Mouse (Mus musculus) activated CD4-positive, CD25-positive, alpha-beta regulatory T cell, adult 4 months (primary cell): ENCODE results near the gene Irf3. TPM values are rescaled to one million over a fixed set of nuclear protein-coding genes. Genes with fewer than 3 reads are reported as not detected.
"Not testable (repeated sequence)": the region's sequence is repeated elsewhere in the genome, so short reads cannot be mapped to it uniquely, and the experiment has no call there.

Source experiments
- ATAC-seq: one replicate; pipeline ENCODE4 v1.8.0; 2017
- polyA plus RNA-seq, 2 experiments: library from polyadenylated mRNA; unstranded; fragments of 100-300 nt; shearing (Covaris generic); gene quantifications; one replicate each; pipeline ENCODE4 v1.2.1; 2017

The Irf3 gene
- polyA plus RNA-seq, 2 experiments from 2014 or later = 88.9 to 129 TPM

DNA sequence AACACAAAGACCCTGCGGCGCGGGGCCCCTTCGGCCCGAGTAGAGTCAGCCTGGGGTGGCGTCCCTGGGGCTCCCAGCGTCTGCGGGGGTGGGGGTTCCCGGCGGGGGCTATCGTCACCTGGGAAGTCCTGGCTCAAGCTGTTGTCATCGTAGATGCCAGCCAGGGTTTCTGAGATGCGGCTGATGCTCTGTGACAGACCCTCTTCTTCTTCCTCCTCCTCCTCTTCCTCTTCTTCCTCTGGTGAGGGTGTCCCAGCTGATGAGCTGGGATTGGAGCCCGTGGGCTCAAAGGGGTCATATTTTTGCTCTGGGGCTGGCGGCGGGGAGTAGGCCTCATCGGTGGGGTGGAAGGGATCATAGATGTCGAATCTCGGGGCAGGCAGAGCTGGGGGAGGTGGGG, 11.0 kb downstream of the Irf3 start:
- ATAC-seq = no peak

DNA sequence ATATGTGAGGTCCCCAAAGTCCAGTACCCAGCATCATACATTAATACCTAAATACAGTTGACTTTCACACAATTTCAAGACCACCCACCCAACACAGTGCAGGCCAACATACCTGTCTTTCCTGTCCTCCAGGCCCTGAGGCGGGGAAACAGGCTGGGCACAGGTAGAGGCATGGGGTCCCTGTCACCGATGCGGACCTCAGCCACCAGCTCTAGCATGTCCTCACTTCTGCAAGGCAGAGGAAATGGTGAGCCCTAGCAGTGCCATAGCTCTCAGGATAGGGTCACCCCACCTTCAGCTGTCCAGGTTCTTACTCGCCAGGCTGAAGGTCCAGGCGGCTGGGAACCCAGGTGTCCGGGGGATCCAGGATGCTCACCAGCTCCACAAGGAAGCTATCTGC, 14.6 kb downstream of the Irf3 start:
- no peak for ATAC-seq

DNA sequence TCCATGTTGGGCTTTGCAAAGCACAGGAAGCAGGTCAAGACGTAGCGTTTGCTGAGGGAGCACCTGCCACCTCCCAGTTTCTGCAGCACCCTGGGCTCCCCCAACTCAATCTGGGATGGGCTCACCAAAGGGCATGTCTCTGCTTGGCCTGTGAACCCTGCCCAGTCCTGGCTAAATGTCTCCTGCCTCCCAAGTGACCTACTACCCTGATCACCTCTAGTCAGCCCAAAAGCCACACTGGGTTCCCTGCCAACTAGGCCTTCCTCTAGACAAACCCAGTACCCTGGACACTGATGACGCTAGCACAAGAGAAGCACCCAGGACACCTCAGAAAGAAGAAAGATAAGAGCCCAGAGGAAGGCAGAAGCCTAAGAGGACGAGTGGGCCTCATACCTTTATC, 15.4 kb downstream of the Irf3 start:
- no peak for ATAC-seq

DNA sequence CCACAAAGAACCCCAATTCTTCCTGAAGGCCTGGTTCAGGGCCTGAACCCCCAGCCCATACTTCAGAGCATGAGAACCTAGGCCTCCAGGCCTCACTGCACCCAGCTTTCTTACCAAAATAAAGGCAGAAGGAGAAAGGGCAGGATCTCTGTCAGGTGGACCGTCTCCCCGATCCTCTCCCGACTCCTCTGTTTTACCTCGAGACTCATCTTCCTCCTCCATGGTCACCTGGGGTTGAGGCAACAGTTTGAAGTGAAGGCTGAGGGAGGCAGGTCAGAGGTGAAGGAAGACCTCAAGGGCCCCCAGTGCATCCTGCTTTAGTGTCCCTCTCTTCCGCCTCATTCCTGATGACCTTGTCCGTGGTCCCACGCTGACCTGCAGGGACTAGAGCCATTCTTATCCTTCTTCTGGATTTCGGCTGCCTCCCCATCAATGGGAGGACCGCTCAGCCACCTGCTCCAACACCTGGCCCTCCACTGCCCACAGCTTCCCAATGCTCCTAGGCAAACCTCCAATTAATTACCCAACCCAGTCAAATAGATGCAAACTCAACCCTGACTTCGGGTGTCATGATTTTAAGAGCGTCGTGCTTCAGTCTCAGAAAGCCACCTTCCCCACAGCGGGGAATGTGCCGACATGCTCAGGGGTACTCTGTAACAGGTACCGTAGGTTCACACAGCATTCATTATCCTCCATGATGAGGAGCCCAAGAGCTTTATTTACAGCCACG, 16.1 kb downstream of the Irf3 start:
- ATAC-seq = no peak

DNA sequence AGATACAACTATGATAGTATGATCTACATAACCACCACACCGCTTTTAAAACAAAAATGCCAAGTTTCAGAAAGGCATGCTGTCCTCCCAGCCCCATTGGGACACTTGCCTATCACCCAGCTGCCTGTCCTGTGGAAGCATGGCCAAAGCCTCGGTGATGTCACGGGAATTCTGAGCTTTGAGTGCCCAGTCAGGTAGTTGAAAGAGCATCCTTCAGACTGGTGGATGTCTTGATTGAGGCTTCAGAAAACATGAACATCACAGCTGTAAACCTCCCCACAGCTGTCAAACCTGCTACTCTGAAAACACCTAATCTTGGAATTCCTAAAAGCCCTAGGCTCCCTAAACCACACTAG, 16.6 kb downstream of the Irf3 start:
- ATAC-seq = no peak

DNA sequence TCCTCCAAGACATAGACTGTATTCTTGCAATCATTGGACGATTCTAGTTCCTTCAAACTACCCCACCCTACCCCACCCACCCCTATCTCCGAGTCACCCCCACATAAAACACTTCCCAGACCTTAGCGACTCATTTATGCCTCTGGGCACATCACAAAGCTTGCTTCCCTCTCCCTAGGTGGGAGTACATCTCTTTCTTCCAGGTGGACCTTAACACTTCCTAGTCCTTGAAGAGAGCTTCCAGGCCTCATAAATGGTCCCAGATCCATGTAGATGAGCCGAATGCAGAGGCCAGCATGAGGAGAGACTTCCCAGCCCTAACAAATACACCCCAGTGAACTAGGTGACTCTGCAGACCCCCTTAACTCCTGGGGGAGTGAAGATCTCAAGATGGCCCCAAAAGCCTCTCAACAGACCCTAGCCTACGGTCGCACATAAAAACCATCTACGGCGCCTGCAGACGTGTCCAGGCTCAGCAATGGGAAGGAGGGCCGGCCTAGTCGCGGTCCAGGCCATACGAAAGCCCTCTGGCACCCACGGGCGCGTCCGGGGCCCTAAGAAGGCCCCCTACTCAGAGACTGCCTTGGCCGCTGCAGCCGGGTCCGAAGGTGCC, 18.0 kb downstream of the Irf3 start:
- ATAC-seq = no peak

DNA sequence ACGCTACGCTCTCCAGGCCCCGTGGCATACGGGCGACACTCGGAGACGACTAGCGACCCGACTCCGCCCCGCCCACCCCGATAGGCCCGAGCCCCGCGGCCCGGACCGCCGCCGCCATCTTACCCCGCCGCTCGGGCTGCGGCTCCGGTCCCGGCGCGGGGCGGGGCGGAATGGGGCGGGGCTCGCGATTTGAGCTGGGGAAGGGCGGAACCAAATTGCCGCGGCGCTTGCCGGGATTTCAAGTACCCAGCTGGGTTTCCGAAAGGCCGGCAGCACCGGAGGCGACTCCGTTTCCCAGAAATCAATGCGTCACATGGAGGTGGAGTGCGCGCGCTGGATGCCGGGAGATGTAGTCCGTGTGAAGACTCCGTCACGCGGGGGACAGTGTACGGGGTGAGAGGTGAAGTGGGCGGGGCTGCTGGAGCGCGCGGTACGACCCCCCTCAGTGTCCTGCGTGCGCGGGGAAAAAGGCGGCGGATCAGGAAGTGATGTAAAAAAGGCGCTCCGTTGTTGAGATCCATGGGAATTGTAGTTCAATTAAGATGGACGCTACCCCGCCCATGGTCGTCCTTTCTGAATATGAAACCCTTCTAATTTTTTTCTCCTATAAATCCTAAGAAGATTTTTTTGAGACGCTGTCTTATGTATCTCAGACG, 18.6 kb downstream of the Irf3 start, which contains the start of gene Scaf1:
Gene Scaf1, minus strand, starts transcription at position 407 of the 656 bp plus-strand sequence.
- peak; percentile 70 for ATAC-seq

DNA sequence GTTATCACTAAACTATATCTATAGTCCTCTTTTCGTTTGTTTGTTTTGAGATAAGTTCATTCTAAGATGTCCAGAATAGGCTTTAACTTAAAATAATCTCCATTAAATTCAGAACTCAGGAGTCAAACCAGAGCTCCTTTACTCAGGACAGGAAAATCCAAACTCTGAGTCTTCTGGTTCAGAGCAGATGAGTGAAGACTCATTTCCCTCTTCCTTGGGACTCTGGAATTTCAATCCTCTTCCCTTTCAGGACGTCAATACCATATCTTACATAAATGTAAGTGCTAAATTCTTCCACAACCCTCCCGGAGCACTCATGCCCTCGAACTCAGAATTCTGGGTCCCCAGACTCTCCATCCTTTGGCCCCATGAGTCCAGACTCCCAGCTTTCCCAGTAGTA, 19.3 kb downstream of the Irf3 start:
- ATAC-seq = no peak

DNA sequence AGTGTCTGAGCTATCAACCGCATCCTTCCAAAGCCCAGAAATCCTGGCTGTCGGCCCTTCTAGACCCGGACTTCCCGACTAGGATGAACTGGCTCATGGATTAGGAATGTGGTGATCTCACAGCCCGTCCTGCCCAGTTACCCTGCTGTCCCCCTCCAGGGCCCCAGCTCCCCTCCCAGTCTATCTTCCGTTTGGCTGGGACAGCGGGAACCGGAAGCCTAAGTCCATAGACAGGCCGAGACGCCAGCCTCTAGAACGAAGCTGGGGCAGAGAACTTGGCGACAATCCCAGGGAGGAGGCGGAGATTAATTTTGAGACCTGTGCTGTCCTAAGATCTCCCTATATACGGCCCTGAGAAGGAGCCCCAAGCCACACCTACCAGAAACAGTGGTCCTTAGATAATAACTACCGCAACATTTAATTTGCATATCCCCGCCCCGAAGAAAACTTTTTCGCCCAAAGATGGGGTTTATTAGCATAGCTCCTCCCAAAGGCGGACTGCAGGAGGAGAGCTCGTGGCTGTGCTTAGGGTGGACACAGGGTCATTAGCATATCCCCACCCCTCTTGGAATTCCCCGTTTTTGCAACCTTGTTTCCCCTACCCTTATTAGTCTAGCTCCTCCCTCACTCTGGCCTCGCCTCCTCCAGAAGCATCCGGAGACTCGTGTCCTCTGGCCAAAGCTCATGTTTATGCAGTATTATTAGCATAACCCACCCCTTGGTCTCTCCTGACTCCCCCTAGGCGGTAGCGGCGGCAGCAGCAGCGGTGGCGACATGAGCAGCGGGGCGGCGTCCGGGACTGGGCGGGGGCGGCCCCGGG, 20.0 kb downstream of the Irf3 start, which contains the start of gene Rras:
Gene Rras, plus strand, starts transcription at position 720 of the 820 bp plus-strand sequence.
- ATAC-seq = peak; percentile 87

DNA sequence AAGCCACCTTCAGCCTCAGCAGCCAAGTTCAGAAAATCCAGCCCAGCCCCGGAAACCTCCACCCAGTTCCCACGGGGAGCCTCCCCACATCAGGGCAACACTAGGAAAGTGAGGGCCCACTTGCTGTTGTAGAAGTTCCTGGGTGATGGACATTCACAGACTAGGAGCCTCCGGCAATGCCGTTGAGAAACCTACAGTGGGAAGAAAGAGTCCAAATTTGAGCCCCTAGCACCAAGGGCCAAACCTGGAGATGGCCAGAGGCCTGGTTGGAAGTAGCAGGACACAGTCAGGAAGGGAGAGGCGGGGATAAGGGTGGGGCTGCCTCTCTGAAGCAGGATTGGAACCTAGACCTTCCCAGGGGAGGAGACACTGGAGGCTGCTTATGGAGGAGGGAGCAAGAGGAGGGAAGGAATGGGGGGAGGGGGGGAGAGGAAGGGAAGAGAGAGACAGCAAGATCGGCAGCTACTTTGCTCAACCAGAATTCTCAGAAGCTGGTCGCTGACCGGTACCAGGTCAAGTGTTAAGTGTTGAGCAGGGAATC, 21.7 kb downstream of the Irf3 start:
- ATAC-seq = no peak

DNA sequence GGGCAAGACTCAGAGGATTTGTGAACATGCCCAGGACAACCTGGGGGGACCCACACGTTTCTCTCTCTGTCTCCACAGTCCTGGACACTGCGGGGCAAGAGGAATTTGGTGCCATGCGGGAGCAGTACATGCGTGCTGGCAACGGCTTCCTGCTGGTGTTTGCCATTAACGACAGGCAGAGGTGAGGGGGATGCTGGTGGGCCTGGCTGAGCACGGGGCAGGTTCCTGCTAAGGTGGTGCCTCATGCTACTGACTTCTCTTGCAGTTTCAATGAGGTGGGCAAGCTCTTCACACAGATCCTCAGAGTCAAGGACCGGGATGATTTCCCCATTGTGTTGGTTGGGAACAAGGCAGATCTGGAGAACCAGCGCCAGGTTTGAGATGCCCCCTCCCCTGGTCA, 22.8 kb downstream of the Irf3 start:
- ATAC-seq = no peak

DNA sequence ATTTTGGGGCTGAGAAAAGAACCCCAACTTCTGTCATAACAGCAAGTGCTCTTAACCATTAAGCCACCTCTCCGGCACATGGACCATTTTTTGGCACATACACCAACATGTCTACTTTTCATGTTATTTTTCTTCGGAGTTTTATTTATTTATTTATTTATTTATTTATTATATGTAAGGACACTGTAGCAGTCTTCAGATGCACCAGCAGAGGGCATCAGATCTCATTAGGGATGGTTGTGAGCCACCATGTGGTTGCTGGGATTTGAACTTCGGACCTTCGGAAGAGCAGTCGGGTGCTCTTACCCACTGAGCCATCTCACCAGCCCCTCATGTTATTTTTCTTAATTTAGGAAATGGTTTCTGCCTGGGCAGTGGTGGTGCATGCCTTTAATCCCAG, 26.3 kb downstream of the Irf3 start:
- not testable (repeated sequence) for ATAC-seq

DNA sequence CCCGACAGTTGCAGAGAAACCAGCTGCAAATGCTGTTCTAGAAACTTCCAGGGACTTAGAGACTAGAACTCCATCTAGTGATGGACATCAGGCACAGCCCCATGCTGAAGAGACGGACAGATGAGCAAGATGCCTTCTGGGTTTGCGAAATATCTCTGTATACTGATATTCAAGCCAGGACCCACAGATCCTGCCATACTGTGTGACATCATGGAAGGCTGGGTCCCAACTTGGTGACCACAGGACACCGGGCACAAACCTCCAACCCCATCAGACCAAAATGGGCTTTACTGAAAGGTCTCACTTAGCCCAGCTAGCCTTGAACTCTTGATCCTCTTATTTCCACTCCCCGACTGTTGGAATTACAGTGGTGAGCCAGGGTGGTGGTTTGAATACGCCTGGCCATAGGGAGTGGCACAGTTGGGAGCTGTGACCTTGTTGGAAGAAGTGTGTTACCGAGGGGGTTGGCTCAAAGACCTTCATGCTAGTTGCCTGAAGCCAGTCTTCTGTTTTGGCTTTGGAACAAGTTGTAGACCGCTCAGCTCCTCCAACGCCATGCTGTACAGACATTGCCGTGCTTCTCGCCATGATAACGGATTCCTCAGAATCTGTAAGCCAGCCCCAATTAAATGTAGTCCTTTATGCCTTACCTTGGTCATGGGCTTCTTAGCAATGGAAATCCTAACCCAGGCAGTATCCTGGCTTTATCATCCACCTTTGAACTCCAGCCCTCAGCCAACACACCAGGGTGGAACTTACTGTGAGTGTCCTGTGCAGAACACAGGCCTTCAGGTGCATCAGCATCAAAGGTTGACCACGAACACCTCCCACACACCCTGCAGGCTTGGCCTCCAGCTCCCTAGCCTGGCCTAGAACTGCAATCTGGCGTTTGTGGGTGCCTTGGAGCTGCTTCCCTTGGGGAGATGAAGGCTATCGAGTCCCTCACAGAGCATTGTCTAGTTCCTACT, 27.1 kb downstream of the Irf3 start:
- ATAC-seq = no peak

DNA sequence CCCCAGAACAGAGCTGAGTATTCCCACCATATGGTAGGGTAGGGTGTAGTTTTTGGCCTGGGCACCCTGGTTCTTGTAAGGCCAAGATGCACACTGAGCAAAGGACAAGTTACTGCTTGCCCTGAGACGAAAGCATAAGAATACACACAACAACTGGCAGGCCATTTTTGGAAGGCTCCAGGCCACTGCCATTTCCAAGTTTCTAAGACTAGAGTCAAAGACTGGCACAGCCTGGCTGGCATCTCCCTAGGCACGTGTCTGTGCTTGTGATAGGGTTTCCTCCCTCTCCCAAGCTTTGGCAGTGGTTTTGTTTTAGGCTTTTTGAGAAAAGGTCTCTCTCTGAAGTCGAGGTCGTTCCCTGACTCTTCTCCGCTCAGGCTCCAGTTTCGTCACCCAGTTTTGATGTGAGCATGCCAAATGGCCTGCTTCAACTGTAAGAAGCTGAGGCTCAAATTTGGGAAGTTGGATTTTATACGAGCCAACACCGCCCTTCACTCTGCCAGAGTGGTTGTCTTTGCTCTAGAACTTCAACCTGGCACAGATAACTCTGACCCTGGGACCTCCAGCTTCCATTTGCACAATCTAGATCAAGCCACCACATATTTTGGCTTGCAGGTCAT, 28.3 kb downstream of the Irf3 start:
- no peak for ATAC-seq

DNA sequence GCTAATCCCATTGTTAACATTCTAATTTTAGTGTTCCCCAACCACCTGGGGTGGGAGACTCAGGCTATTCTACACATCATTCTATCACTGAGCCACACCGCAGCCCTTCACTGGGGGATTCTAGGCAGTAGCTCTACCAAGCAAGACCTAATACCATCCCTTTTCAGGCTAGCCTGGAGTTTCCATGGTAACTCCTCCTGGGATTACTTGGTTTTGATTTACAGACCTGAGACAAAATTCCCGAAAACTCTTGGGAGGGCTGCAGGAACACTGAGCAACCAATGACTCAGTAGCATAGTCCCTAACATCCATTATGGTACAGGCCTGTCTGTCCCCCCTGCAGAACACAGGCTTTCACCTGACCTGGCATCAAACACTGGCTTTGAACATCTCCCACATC, 28.8 kb downstream of the Irf3 start:
- ATAC-seq = no peak

DNA sequence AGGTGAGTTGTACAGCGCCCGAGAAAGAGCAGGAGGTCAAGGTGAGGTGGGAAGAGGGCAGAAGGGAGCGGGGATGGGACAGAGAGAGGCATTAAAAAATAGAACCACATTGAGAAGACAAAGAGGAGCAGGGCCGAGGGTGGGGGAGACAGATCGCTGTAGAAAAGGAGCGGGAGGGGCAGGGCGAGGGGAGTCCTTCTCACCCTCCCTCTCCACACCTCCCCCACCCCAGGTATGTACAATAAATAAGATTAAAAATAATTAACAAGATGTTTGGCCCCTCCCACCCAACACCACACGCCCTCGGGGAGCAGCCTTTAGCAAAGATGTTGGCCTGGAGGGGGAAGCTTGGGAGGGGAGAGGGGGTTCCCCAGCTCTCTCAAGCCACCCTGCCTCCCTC, 30.3 kb downstream of the Irf3 start:
- ATAC-seq = no peak

DNA sequence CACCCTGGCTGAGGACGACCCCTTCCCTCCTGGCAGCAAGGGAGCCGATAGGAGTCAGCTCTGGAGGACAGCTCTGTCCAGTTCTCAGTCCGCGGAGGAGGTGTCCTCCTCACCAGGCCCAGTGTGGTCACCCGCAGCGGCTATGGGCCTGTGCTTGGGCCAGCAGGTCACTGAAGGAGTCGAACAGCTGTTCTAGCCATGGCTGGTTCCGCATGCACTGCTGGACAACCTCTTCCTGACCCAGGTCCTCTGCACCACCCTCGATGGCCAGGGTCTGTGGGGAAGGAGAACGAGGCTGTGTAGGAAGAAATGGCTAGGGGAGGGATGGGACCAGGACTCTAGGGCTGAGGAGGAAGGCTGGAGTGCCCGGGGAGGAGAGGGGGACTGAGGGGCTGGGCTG, 30.9 kb downstream of the Irf3 start:
- ATAC-seq = no peak

DNA sequence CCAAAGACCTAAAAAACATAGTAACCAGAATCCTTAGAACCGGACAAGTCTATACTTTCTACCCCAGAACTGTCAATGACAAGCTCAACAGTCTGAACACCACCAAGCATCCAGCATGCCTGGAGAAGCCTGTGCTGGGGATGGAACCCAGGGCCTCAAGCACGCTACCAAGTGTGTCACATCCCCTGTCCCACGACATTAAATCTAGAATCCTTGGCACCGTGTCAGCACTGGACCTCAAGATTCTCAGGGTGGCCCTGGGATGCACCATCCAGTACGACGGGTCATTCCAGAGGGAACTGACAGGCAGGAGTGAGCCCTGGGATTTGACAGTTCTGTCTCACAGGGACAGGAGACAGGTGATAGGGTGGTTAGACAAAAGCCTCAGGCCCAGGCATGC, 32.5 kb downstream of the Irf3 start:
- ATAC-seq = no peak

DNA sequence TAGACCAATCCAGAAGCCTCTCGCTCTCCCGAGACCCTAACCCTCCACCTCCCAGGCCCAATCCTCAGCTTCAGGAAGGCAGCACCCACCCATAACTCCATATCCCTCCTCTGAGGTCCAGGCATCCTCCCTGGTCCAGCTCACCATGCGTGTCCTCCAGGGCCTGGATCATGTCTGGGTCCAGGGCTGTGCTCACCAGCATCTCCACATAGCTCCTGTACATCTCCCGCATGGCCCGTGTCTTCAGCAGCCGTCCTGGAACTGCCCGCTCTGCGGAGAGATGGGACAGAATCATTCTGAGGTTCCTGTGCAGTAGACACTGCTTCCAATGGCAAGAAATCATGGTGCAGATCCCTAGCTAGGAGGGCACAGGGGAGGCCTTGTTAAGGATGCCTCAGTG, 33.4 kb downstream of the Irf3 start:
- no peak for ATAC-seq

DNA sequence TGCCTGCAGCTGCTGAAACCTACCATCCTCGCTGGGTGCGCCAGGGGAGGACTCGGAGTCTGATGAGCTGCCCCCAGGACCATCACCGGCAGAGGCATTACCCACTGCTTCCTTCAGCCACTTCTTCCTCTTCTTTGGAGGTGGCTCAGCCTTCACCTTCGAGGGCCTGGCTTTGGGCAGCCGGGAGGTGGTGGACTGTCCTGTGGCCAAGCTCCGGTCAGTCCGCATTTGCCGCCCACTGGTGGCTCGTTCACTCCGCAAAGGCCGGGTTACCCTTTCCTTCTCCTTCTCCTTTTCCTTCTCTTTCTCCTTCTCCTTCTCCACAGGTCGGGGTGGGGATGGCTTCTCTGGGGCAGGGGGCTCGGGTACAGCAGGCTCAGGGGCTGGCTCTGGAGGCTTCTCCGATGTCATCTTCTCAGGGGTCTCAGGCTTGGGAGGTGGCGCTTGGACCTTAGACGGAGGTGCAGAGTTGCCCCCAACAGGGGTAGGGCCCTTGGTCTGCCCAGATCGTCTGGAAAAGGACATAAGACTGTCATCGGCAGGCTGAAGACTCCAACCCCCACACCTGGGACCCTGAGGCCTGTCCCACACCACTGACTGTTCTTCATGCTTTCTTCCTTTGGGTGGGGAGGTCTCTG, 36.4 kb downstream of the Irf3 start:
- no peak for ATAC-seq

DNA sequence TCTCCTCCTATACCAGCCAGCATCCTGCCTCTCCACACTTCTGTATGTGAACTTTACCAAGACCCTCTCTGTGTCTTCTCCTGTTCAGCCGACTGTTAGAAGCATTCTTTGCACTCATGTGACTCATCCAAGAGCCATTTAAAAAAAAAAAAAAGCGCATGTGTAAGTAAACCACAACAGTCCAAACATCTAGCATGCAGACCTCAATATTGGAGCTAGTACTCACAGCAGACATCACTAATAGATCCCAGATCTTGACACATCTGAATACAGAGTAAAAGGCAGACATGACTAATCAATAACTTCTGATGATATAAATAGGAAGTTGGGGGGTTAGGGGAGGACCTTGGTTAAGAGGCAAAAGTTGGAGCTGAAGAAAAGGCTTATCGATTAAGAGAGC, 38.2 kb downstream of the Irf3 start:
- no peak for ATAC-seq
